Mouse (Mus musculus): ENCODE measurements around the gene Tusc2. TPM values are rescaled to one million over a fixed set of nuclear protein-coding genes. Genes with fewer than 3 reads are reported as not detected.
"Not testable (repeated sequence)": the region's sequence is repeated elsewhere in the genome, so short reads cannot be mapped to it uniquely, and the experiment has no call there.

Gene Tusc2
- polyA plus RNA-seq, 1 experiment from 2014 or later = 129 TPM

GRCm38 (mm10) chr9:107555031-107555457 is 8.0 kb upstream of the Tusc2 start:
- Histone ChIP-seq H3K4me2 (peak overlapping the region; percentile 87), H3K27me3 (peaks cover 31% of the 10 kb centered on the region), H3K9ac (peak overlapping the region; percentile 64), H3K4me1 (replicated peaks) (peaks cover 44% of the 10 kb centered on the region), H3K27ac (replicated peaks) (peak overlapping the region; percentile 84), H3K4me3 (peak overlapping the region; percentile 52), H3K36me3 (peaks cover 28% of the 10 kb centered on the region), H3K9me3 (no peaks in the 10 kb centered on the region)
- ATAC-seq (ENCODE audit: low FRiP score, low read depth) = peak; percentile 44; the same call in 1 of the 2 replicates
- WGBS = 0% methylated on average over 23 of the region's 23 CpGs

GRCm38 (mm10) chr9:107555701-107556100 is 7.4 kb upstream of the Tusc2 start:
- Histone ChIP-seq H3K4me1 (replicated peaks) (peaks cover 42% of the 10 kb centered on the region), H3K36me3 (peaks cover 34% of the 10 kb centered on the region), H3K9ac (peak overlapping the region; percentile 64), H3K27me3 (peaks cover 24% of the 10 kb centered on the region), H3K4me3 (peak overlapping the region; percentile 52), H3K27ac (replicated peaks) (peak overlapping the region; percentile 84; the same call in 1 of the 2 replicates), H3K9me3 (no peaks in the 10 kb centered on the region), H3K4me2 (peak overlapping the region; percentile 87)
- no peak for ATAC-seq (ENCODE audit: low FRiP score, low read depth)
- 48% methylated on average over 2 of the region's 2 CpGs for WGBS

GRCm38 (mm10) chr9:107556346-107556745 is 6.7 kb upstream of the Tusc2 start:
- peaks cover 35% of the 10 kb centered on the region for H3K4me1 ChIP-seq (replicated peaks)
- WGBS = 77% methylated on average over 3 of the region's 3 CpGs
- H3K27me3 ChIP-seq = peaks cover 18% of the 10 kb centered on the region
- peaks cover 40% of the 10 kb centered on the region for H3K36me3 ChIP-seq
- H3K4me3 ChIP-seq = peak overlapping the region; percentile 52
- H3K9me3 ChIP-seq = no peaks in the 10 kb centered on the region
- H3K4me2 ChIP-seq = peak overlapping the region; percentile 87
- no peak overlapping the region for H3K9ac ChIP-seq
- no peak for ATAC-seq (ENCODE audit: low FRiP score, low read depth)
- no peak overlapping the region for H3K27ac ChIP-seq (replicated peaks)

- not testable (repeated sequence) for ATAC-seq (ENCODE audit: low FRiP score, low read depth)
- WGBS = 50% methylated on average over 5 of the region's 5 CpGs
These were observed 2.5 kb downstream of the Tusc2 start for GRCm38 (mm10) chr9:107565556-107565955.

GRCm38 (mm10) chr9:107566041-107566709 is 3.1 kb downstream of the Tusc2 start:
- no peak overlapping the region for H3K4me2 ChIP-seq
- H3K9me3 ChIP-seq = no peaks in the 10 kb centered on the region
- H3K27me3 ChIP-seq = no peaks in the 10 kb centered on the region
- WGBS = 63% methylated on average over 15 of the region's 15 CpGs
- H3K27ac ChIP-seq (replicated peaks) = 0 out of 2 replicates have a peak overlapping the region, but pooled peaks have one; percentile 16
- peaks cover 53% of the 10 kb centered on the region for H3K4me1 ChIP-seq (replicated peaks)
- no peak for ATAC-seq (ENCODE audit: low FRiP score, low read depth)
- H3K4me3 ChIP-seq = no peak overlapping the region
- no peak overlapping the region for H3K9ac ChIP-seq
- peaks cover 12% of the 10 kb centered on the region; the same call in 1 of the 2 replicates for H3K36me3 ChIP-seq

More at GRCm38 (mm10) chr9:107565556-107565955, 2.5 kb downstream of the Tusc2 start:
- not testable (repeated sequence) for H3K4me2 ChIP-seq; H3K9ac ChIP-seq; H3K4me3 ChIP-seq; H3K27ac ChIP-seq (replicated peaks); H3K9me3 ChIP-seq; H3K27me3 ChIP-seq
- Histone ChIP-seq H3K4me1 (replicated peaks) (peaks cover 47% of the 10 kb centered on the region), H3K36me3 (peaks cover 18% of the 10 kb centered on the region)

GRCm38 (mm10) chr9:107566855-107567254 is 3.8 kb downstream of the Tusc2 start:
- H3K4me2 ChIP-seq = no peak overlapping the region
- H3K9me3 ChIP-seq = no peaks in the 10 kb centered on the region
- no peaks in the 10 kb centered on the region for H3K27me3 ChIP-seq
- no peak for ATAC-seq (ENCODE audit: low FRiP score, low read depth)
- 64% methylated on average over 3 of the region's 3 CpGs for WGBS
- peaks cover 5% of the 10 kb centered on the region; the same call in 1 of the 2 replicates for H3K36me3 ChIP-seq
- no peak overlapping the region for H3K9ac ChIP-seq
- H3K4me3 ChIP-seq = no peak overlapping the region
- peaks cover 60% of the 10 kb centered on the region for H3K4me1 ChIP-seq (replicated peaks)
- H3K27ac ChIP-seq (replicated peaks) = no peak overlapping the region; the same call in 1 of the 2 replicates

- no peak for ATAC-seq (ENCODE audit: low FRiP score, low read depth)
- Histone ChIP-seq H3K4me3 (peak within 1 kb of the TSS; percentile 82), H3K9ac (peak within 1 kb of the TSS; percentile 88), H3K27ac (replicated peaks) (peak within 1 kb of the TSS; percentile 87), H3K27me3 (no peaks in the 10 kb centered on the region), H3K4me2 (peak within 1 kb of the TSS; percentile 85), H3K4me1 (replicated peaks) (peaks cover 56% of the 10 kb centered on the region), H3K36me3 (peaks cover 6% of the 10 kb centered on the region), H3K9me3 (no peaks in the 10 kb centered on the region)
- WGBS = 6% methylated on average over 18 of the region's 18 CpGs
These were observed 4.8 kb downstream of the Tusc2 start, which contains the start of gene Hyal2 for GRCm38 (mm10) chr9:107567702-107568319. TSS of gene Hyal2 (plus strand) at chr9:107567945.

GRCm38 (mm10) chr9:107568331-107569261 is 5.5 kb downstream of the Tusc2 start:
- H3K4me3 ChIP-seq = peak overlapping the region; percentile 82
- peaks cover 12% of the 10 kb centered on the region for H3K36me3 ChIP-seq
- no peaks in the 10 kb centered on the region for H3K27me3 ChIP-seq
- no peaks in the 10 kb centered on the region for H3K9me3 ChIP-seq
- H3K4me2 ChIP-seq = peak overlapping the region; percentile 85
- H3K9ac ChIP-seq = peak overlapping the region; percentile 88
- under 1% methylated on average over 41 of the region's 41 CpGs for whole genome bisulfite sequencing
- peak overlapping the region; percentile 87 for H3K27ac ChIP-seq (replicated peaks)
- peaks cover 54% of the 10 kb centered on the region for H3K4me1 ChIP-seq (replicated peaks)
- ATAC-seq (ENCODE audit: low FRiP score, low read depth) = peak; percentile 87

- Histone ChIP-seq H3K9me3 (no peaks in the 10 kb centered on the region), H3K27me3 (no peaks in the 10 kb centered on the region), H3K4me1 (replicated peaks) (peaks cover 47% of the 10 kb centered on the region), H3K4me3 (peak overlapping the region; percentile 82), H3K36me3 (peaks cover 16% of the 10 kb centered on the region), H3K9ac (peak overlapping the region; percentile 88), H3K27ac (replicated peaks) (peak overlapping the region; percentile 87), H3K4me2 (peak overlapping the region; percentile 85)
- under 1% methylated on average over 22 of the region's 23 CpGs for WGBS
- peak; percentile 27 for ATAC-seq (ENCODE audit: low FRiP score, low read depth)
These were observed 6.2 kb downstream of the Tusc2 start for GRCm38 (mm10) chr9:107569270-107569669.

- WGBS = 47% methylated on average over 13 of the region's 13 CpGs
- no peaks in the 10 kb centered on the region for H3K9me3 ChIP-seq
- peaks cover 23% of the 10 kb centered on the region for H3K36me3 ChIP-seq
- no peaks in the 10 kb centered on the region for H3K27me3 ChIP-seq
- H3K4me2 ChIP-seq = peak overlapping the region; percentile 85
- H3K27ac ChIP-seq (replicated peaks) = peak overlapping the region; percentile 87; the same call in 1 of the 2 replicates
- H3K4me3 ChIP-seq = peak overlapping the region; percentile 82
- H3K9ac ChIP-seq = peak overlapping the region; percentile 88
- ATAC-seq (ENCODE audit: low FRiP score, low read depth) = no peak
- peaks cover 42% of the 10 kb centered on the region for H3K4me1 ChIP-seq (replicated peaks)
These were observed 7.0 kb downstream of the Tusc2 start for GRCm38 (mm10) chr9:107570016-107570415.

- peaks cover 42% of the 10 kb centered on the region for H3K4me1 ChIP-seq (replicated peaks)
- H3K27me3 ChIP-seq = no peaks in the 10 kb centered on the region
- H3K36me3 ChIP-seq = peaks cover 24% of the 10 kb centered on the region
- H3K9ac ChIP-seq = peak overlapping the region; percentile 88; the same call in 1 of the 2 replicates
- WGBS = 94% methylated on average over 21 of the region's 21 CpGs
- H3K27ac ChIP-seq (replicated peaks) = no peak overlapping the region
- H3K4me3 ChIP-seq = peak overlapping the region; percentile 82
- H3K4me2 ChIP-seq = peak overlapping the region; percentile 85
- no peaks in the 10 kb centered on the region for H3K9me3 ChIP-seq
- no peak for ATAC-seq (ENCODE audit: low FRiP score, low read depth)
These were observed 7.8 kb downstream of the Tusc2 start for GRCm38 (mm10) chr9:107570845-107571244.

Data from hindbrain, embryonic 15.5 days (tissue).